Mouse (Mus musculus) ES-E14 (cell line): ENCODE data around the gene Gbx2. TPM values are rescaled to one million over a fixed set of nuclear protein-coding genes. Genes with fewer than 3 reads are reported as not detected.

ENCODE experiments used
- DNase-seq: peaks from one replicate; pipeline ENCODE4 v3.0.0-alpha.2; 2013; ENCODE audit warnings: low read depth, low spot score
- H3K27ac ChIP-seq: 2 replicates; pipeline ENCODE4 v1.5.1; 2012; ENCODE audit warnings: low read depth, mild to moderate bottlenecking, low read length, moderate library complexity, mixed read lengths; ENCODE audit not compliant: poor library complexity, insufficient read depth, severe bottlenecking
- H3K36me3 ChIP-seq: 2 replicates; pipeline ENCODE4 v1.6.1; 2012; ENCODE audit warnings: mild to moderate bottlenecking, low read length, moderate library complexity, mixed read lengths; ENCODE audit not compliant: control insufficient read depth, poor library complexity, insufficient read depth, severe bottlenecking
- H3K4me1 ChIP-seq, 2 experiments: fragments of 150-350 bp in 1 of 2; sonication (generic) in 1 of 2; 2 replicates each; pipeline ENCODE4 v1.6.1; 2012; ENCODE audit warnings: low read length in 2 of 2, mild to moderate bottlenecking in 1 of 2, mixed read lengths in 1 of 2; ENCODE audit not compliant: control insufficient read depth in 2 of 2, insufficient read depth in 2 of 2, poor library complexity in 1 of 2
- H3K4me3 ChIP-seq, 2 experiments: fragments of 150-350 bp in 1 of 2; sonication (generic) in 1 of 2; 2 replicates each; pipeline ENCODE4 v1.5.1; 2012; ENCODE audit warnings: low read length in 2 of 2, low read depth in 1 of 2, mild to moderate bottlenecking in 1 of 2, mixed read lengths in 1 of 2; ENCODE audit not compliant: insufficient read depth in 1 of 2, poor library complexity in 1 of 2, severe bottlenecking in 1 of 2
- H3K9ac ChIP-seq: 2 replicates; pipeline ENCODE4 v1.6.1; 2012; ENCODE audit warnings: low read depth, mild to moderate bottlenecking, low read length, mixed read lengths; ENCODE audit not compliant: poor library complexity, insufficient read depth, severe bottlenecking
- H3K9me3 ChIP-seq: fragments of 150-350 bp; sonication (generic); 2 replicates; pipeline ENCODE4 v1.6.1; 2012; ENCODE audit warnings: low read depth, mild to moderate bottlenecking, low read length; ENCODE audit not compliant: control insufficient read depth, insufficient read depth
- CHD2 ChIP-seq: IDR thresholded peaks from 2 replicates; pipeline ENCODE4 v1.6.1; 2014; ENCODE audit warnings: mild to moderate bottlenecking, low read depth, low read length, inconsistent platforms
- HCFC1 ChIP-seq: IDR thresholded peaks from 2 replicates; pipeline ENCODE4 v1.6.1; 2012; ENCODE audit warnings: low read length, inconsistent platforms, borderline replicate concordance; ENCODE audit not compliant: insufficient read depth
- MAFK ChIP-seq: IDR thresholded peaks from 2 replicates; pipeline ENCODE4 v1.6.1; 2014; ENCODE audit warnings: mild to moderate bottlenecking, low read depth, low read length, inconsistent platforms; ENCODE audit not compliant: insufficient read depth
- ZC3H11A ChIP-seq: IDR thresholded peaks from 2 replicates; pipeline ENCODE4 v1.6.1; 2012; ENCODE audit warnings: low read depth, mild to moderate bottlenecking, inconsistent platforms, low read length, borderline replicate concordance
- ZNF384 ChIP-seq: IDR thresholded peaks from 2 replicates; pipeline ENCODE4 v1.6.1; 2012; ENCODE audit warnings: low read depth, low read length, inconsistent platforms
- in situ Hi-C, 2 experiments: fragments of 600-800 bp; cut with MboI; formaldehyde crosslinking; loops; one replicate each; pipeline ENCODE4 v1.15.1; 2025; ENCODE audit warnings: low sequenced_read_pairs in 2 of 2, inconsistent platforms in 1 of 2; ENCODE audit not compliant: unreplicated experiment in 2 of 2
- total RNA-seq: library from RNA; depleted of rRNA; stranded (reverse); fragments of 300-350 nt; gene quantifications from 2 replicates; pipeline ENCODE4 v1.2.3, GENCODE M21; 2012

Gbx2 gene
- total RNA-seq, 1 experiment = 27.9 TPM

DNA sequence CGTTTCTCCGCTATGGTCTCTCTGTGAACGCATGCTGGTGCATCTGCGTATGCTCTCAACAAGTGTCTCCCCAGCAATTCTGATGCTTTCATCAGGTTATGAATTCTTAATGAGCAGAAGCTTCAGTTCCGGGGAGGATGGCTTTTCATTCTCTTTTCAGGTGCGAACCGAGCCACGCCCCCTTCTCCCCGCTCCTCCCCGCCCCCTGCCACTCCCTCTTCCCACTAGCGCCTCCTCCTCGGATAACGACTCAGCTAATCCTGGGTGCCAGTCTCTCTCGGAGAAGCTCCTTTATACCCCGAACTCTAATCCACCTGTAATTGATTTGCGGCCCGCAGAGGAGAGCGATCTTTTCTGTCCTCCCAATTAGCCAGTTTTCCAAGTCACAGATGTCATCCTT, 12.9 kb downstream of the Gbx2 start:
- DNase-seq = no peak
- no peak overlapping the region for H3K4me3 ChIP-seq
- H3K9ac ChIP-seq = no peak overlapping the region
- in situ Hi-C loops = no loop called here
- H3K4me1 ChIP-seq = peaks cover under 1 to 14% of the 10 kb centered on the region in 2 experiments; a peak in 3 of 4 replicates
- no peaks in the 10 kb centered on the region for H3K36me3 ChIP-seq
- no peaks in the 10 kb centered on the region for H3K9me3 ChIP-seq
- TF ChIP-seq HCFC1 (no peak), CHD2 (no peak), ZNF384 (no peak), ZC3H11A (no peak), MAFK (no peak)
- no peak overlapping the region for H3K27ac ChIP-seq

DNA sequence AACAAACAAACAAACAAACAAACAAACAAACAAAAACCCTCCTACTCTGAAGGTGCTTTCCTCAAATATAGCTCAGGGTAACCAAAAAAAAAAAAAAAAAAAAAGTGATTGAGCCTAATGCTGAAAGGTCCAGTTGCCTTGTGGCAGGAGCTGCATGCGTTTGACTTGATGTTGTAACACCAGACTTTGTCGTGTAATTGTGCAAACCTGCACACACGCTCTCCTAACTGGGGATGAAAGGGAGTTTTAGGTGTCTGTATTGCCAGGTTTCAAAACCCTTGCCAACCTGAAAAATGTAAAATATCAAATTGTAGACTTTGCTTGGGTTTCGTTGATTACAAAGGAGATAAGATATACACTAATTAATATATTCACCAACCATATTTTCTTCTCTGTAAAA, 17.4 kb downstream of the Gbx2 start:
- Histone ChIP-seq H3K36me3 (no peaks in the 10 kb centered on the region), H3K9ac (no peak overlapping the region), H3K27ac (no peak overlapping the region), H3K4me1 (peaks cover 2 to 21% of the 10 kb centered on the region in 2 experiments; a peak in 3 of 4 replicates), H3K4me3 (no peak overlapping the region), H3K9me3 (no peaks in the 10 kb centered on the region)
- no peak for TF ChIP-seq ZNF384
- TF ChIP-seq MAFK = no peak
- TF ChIP-seq HCFC1 = no peak
- TF ChIP-seq CHD2 = no peak
- TF ChIP-seq ZC3H11A = no peak
- DNase-seq = no peak
- in situ Hi-C loops = no loop called here

GRCm38 (mm10) chr1:89912392-89912791, 18.6 kb downstream of the Gbx2 start:
- H3K9me3 ChIP-seq = no peaks in the 10 kb centered on the region
- peaks cover 4 to 15% of the 10 kb centered on the region in 2 experiments; a peak in 3 of 4 replicates for H3K4me1 ChIP-seq
- DNase-seq = no peak
- no peaks in the 10 kb centered on the region for H3K36me3 ChIP-seq
- in situ Hi-C loops = no loop called here
- no peak overlapping the region for H3K9ac ChIP-seq
- H3K27ac ChIP-seq = no peak overlapping the region
- TF ChIP-seq ZC3H11A (no peak), HCFC1 (no peak), ZNF384 (no peak), CHD2 (no peak), MAFK (no peak)
- H3K4me3 ChIP-seq = no peak overlapping the region

GRCm38 (mm10) chr1:89909796-89910195, 21.2 kb downstream of the Gbx2 start:
- peaks cover 4 to 15% of the 10 kb centered on the region in 2 experiments; a peak in 3 of 4 replicates for H3K4me1 ChIP-seq
- no peak overlapping the region for H3K4me3 ChIP-seq
- TF ChIP-seq MAFK (no peak), ZNF384 (no peak), ZC3H11A (no peak), CHD2 (no peak), HCFC1 (no peak)
- no peak overlapping the region for H3K9ac ChIP-seq
- H3K36me3 ChIP-seq = no peaks in the 10 kb centered on the region
- no peak overlapping the region for H3K27ac ChIP-seq
- no peaks in the 10 kb centered on the region for H3K9me3 ChIP-seq
- in situ Hi-C loops = no loop called here
- DNase-seq = no peak

GRCm38 (mm10) chr1:89902641-89903040, 28.3 kb downstream of the Gbx2 start:
- H3K27ac ChIP-seq = no peak overlapping the region

More at GRCm38 (mm10) chr1:89902641-89903040, 28.3 kb downstream of the Gbx2 start:
- Histone ChIP-seq H3K9ac (no peak overlapping the region), H3K36me3 (no peaks in the 10 kb centered on the region), H3K4me3 (no peak overlapping the region), H3K4me1 (no peaks in the 10 kb centered on the region), H3K9me3 (no peaks in the 10 kb centered on the region)
- in situ Hi-C loops = no loop called here
- no peak for TF ChIP-seq HCFC1
- TF ChIP-seq MAFK = no peak
- TF ChIP-seq ZC3H11A = no peak
- TF ChIP-seq ZNF384 = no peak
- TF ChIP-seq CHD2 = no peak
- no peak for DNase-seq
